Mouse (Mus musculus) thymus, postnatal 14 days (tissue): ENCODE measurements around the gene Gm26602.
A peak's percentile ranks its signal among the peaks of the same experiment; 100 is the strongest.
"Not testable (repeated sequence)": the region's sequence is repeated elsewhere in the genome, so short reads cannot be mapped to it uniquely, and the experiment has no call there.

Experiments used
- DNase-seq: peaks from one replicate; pipeline ENCODE4 v3.0.0; 2021

The Gm26602 gene

GRCm38 (mm10) chr10:79910556-79910955 lies at the start of gene Gm26602:
Gene Gm26602 (plus strand): TSS chr10:79910856.
- DNase-seq = no peak

- DNase-seq = no peak
Observed at GRCm38 (mm10) chr10:79861230-79862048, 49.2 kb upstream of the Gm26602 start.

GRCm38 (mm10) chr10:79862049-79862788 lies 48.4 kb upstream of the Gm26602 start:
- DNase-seq = no peak

- DNase-seq = no peak
Observed at GRCm38 (mm10) chr10:79862925-79863324, 47.7 kb upstream of the Gm26602 start.

GRCm38 (mm10) chr10:79864351-79865188 lies 46.1 kb upstream of the Gm26602 start:
- no peak for DNase-seq

- DNase-seq = no peak
Observed at GRCm38 (mm10) chr10:79865189-79865601, 45.5 kb upstream of the Gm26602 start.

GRCm38 (mm10) chr10:79865801-79866295 lies 44.8 kb upstream of the Gm26602 start:
- no peak for DNase-seq

GRCm38 (mm10) chr10:79866601-79867000 lies 44.1 kb upstream of the Gm26602 start:
- DNase-seq = no peak

GRCm38 (mm10) chr10:79871845-79872244 lies 38.8 kb upstream of the Gm26602 start:
- DNase-seq = no peak

- DNase-seq = no peak
Observed at GRCm38 (mm10) chr10:79872862-79873261, 37.8 kb upstream of the Gm26602 start.

GRCm38 (mm10) chr10:79873313-79873712 lies 37.3 kb upstream of the Gm26602 start:
- no peak for DNase-seq

GRCm38 (mm10) chr10:79873715-79874289 lies 36.9 kb upstream of the Gm26602 start:
- no peak for DNase-seq

- DNase-seq = peak; percentile 20
Observed at GRCm38 (mm10) chr10:79874290-79874862, 36.3 kb upstream of the Gm26602 start, which contains the start of the genes Prtn3 and Plppr3. Gene Prtn3 (plus strand): TSS chr10:79874476. Gene Plppr3 (minus strand): TSS chr10:79874634.

- no peak for DNase-seq
Observed at GRCm38 (mm10) chr10:79877174-79877573, 33.5 kb upstream of the Gm26602 start.

GRCm38 (mm10) chr10:79877757-79878156 lies 32.9 kb upstream of the Gm26602 start:
- DNase-seq = no peak

GRCm38 (mm10) chr10:79879527-79879926 lies 31.1 kb upstream of the Gm26602 start:
- no peak for DNase-seq

- DNase-seq = no peak
Observed at GRCm38 (mm10) chr10:79880721-79881120, 29.9 kb upstream of the Gm26602 start.

GRCm38 (mm10) chr10:79881981-79882380 lies 28.7 kb upstream of the Gm26602 start:
- DNase-seq = no peak

- DNase-seq = peak; percentile 75
Observed at GRCm38 (mm10) chr10:79883297-79884084, 27.2 kb upstream of the Gm26602 start.

- no peak for DNase-seq
Observed at GRCm38 (mm10) chr10:79884446-79884845, 26.2 kb upstream of the Gm26602 start.

- not testable (repeated sequence) for DNase-seq
Observed at GRCm38 (mm10) chr10:79884938-79885337, 25.7 kb upstream of the Gm26602 start.
